Mouse (Mus musculus) heart, embryonic 13.5 days (tissue): Measurements from ENCODE around the gene Sf3b3. TPM values are rescaled to one million over a fixed set of nuclear protein-coding genes. Genes with fewer than 3 reads are reported as not detected.

Experiments used
- ATAC-seq: fragments of 200-750 bp; cut with Nextera tagmentation; 2 replicates; pipeline ENCODE4 v1.8.0; 2017; ENCODE audit warnings: moderate TSS enrichment; ENCODE audit not compliant: insufficient number of reproducible peaks, low FRiP score, low TSS enrichment; ENCODE audit errors: extremely low read depth
- H3K27ac ChIP-seq: fragments of 300-500 bp; sonication (generic); replicated peaks from 2 replicates; pipeline ENCODE4 v1.5.1; 2015; ENCODE audit warnings: moderate library complexity, mild to moderate bottlenecking, inconsistent platforms
- H3K27me3 ChIP-seq: fragments of 300-500 bp; sonication (generic); replicated peaks from 2 replicates; pipeline ENCODE4 v1.6.1; 2015; ENCODE audit warnings: mild to moderate bottlenecking, inconsistent platforms
- H3K36me3 ChIP-seq: fragments of 300-500 bp; sonication (generic); 2 replicates; pipeline ENCODE4 v1.6.1; 2015; ENCODE audit warnings: mild to moderate bottlenecking, inconsistent platforms
- H3K4me1 ChIP-seq: fragments of 300-500 bp; sonication (generic); 2 replicates; pipeline ENCODE4 v1.6.1; 2015; ENCODE audit warnings: inconsistent platforms
- H3K4me2 ChIP-seq: fragments of 300-500 bp; sonication (generic); 2 replicates; pipeline ENCODE4 v1.6.1; 2015; ENCODE audit warnings: inconsistent platforms, mild to moderate bottlenecking, moderate library complexity
- H3K4me3 ChIP-seq: fragments of 300-500 bp; sonication (generic); 2 replicates; pipeline ENCODE4 v1.5.1; 2015; ENCODE audit warnings: moderate library complexity, mild to moderate bottlenecking, inconsistent platforms
- H3K9ac ChIP-seq: fragments of 300-500 bp; sonication (generic); 2 replicates; pipeline ENCODE4 v1.6.1; 2015; ENCODE audit warnings: inconsistent platforms, mild to moderate bottlenecking, moderate library complexity
- H3K9me3 ChIP-seq: fragments of 300-500 bp; sonication (generic); 2 replicates; pipeline ENCODE4 v1.6.1; 2016; ENCODE audit warnings: inconsistent platforms
- WGBS: fragments of 180-500 bp; shearing (Covaris S2); methylation state at CpG from one replicate; pipeline ENCODE4 v1.1.7; 2015; ENCODE audit warnings: mixed read lengths; 5-methylcytosine and 5-hydroxymethylcytosine counted together
- polyA plus RNA-seq: library from polyadenylated mRNA; unstranded; fragments of >200 nt; fragmentation: Nextera tagmentation; extraction: Ambion mirVana; gene quantifications from 2 replicates; pipeline ENCODE4 v1.2.1, GENCODE M21; 2015

Sf3b3 gene
- polyA plus RNA-seq, 1 experiment from 2014 or later, result 76.9 TPM

DNA sequence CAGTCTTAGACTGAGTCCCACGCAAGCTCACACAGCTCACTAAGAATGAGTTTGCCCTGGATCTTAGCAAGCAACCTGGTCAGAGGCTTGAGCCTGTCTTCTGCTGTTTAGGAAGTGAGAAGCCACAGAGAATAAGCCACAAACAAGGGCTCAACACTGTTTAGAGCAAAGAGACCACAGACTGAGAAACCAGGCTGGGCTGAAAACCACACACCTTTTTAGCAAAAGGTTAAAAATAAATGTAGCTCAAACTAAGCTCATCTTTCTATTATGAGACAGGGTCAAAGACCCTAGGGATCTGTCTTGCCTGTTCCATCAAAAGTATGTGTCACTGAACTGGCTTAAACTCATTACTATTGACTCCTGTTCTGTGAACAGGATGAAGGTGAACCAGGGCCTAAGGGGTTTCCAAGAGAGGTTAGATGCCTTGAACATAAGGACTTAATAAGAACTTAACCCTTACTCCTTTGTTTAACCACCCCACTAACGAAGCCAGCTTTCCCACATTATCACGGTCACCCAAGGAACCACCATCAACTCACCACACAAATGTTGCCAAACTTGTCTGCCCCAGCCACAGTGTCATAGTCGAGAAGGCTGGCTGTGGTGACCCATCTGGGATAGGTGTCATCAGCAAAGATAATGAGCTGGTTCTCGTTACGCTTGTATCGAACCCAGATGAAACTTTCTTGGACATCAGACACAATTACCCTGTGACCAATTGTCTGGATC, 33.3 kb downstream of the Sf3b3 start:
- no peak overlapping the region for H3K4me2 ChIP-seq
- no peak for ATAC-seq
- H3K9ac ChIP-seq, result no peak overlapping the region
- no peak overlapping the region for H3K27ac ChIP-seq
- no peaks in the 10 kb centered on the region for H3K9me3 ChIP-seq
- no peaks in the 10 kb centered on the region for H3K27me3 ChIP-seq
- WGBS, result 89% methylated on average over 7 of the region's 7 CpGs
- H3K36me3 ChIP-seq, result peaks cover 94% of the 10 kb centered on the region
- H3K4me1 ChIP-seq, result peaks cover 37% of the 10 kb centered on the region
- no peak overlapping the region for H3K4me3 ChIP-seq

DNA sequence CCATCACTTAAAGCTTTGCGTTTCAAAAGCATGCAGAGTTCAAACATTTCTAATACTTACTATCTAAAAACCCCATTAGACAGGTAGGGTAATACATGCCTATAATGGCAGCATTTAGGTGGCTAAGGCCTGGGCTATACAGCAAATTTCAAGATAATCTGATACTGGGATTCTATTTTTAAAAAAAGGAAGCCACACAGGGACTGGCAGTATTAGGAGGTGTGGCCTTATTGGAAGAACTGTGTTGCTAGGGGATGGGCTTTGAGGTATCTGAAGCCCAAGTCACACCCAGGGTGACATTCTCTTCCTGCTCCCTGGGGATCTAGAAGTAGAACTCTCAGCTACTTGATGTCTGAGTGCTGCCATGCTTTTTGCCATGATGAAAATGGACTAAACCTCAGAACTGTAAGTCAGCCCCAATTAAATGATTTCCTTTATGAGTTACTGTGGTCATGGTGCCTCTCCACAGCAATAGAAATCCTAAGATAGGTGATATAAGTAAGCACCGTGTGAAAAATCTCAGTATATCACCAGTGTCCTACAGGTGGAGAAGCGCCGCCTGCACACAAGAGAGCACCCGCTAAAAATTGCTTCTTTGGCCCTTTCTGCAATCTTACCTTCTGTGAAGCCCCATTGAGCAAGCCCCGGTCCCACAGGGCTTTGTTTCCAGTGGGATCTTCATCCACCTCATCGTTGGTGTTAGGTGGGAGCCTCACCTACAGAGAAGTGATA, 34.1 kb downstream of the Sf3b3 start:
- no peak for ATAC-seq
- Histone ChIP-seq H3K4me3 (no peak overlapping the region), H3K27ac (no peak overlapping the region), H3K4me2 (no peak overlapping the region), H3K9ac (no peak overlapping the region), H3K27me3 (no peaks in the 10 kb centered on the region), H3K36me3 (peaks cover 87% of the 10 kb centered on the region), H3K4me1 (peaks cover 38% of the 10 kb centered on the region), H3K9me3 (no peaks in the 10 kb centered on the region)
- 93% methylated on average over 7 of the region's 7 CpGs for WGBS

DNA sequence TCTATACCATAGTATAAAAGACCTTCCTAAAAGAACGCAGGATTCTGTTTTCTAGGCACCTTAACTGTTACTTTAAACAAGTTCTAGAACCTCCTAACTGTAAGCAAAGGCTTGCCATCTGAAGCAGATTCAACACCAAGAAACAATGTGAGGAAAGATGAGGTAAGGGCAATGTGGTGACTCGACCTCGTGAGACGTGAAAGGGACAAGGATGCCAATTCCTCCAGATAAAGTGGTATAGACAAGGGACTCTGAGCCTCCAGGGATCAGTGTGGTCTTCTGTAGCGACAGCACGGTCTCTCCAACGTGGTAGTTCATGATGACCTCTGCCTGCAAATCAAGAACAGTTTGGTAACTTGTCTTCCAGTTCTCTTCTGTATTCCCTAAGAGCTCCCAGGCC, 34.8 kb downstream of the Sf3b3 start:
- Histone ChIP-seq H3K9me3 (no peaks in the 10 kb centered on the region), H3K36me3 (peaks cover 80% of the 10 kb centered on the region), H3K4me3 (no peak overlapping the region), H3K4me1 (peaks cover 35% of the 10 kb centered on the region), H3K27ac (no peak overlapping the region), H3K27me3 (no peaks in the 10 kb centered on the region), H3K9ac (no peak overlapping the region), H3K4me2 (no peak overlapping the region)
- 78% methylated on average over 7 of the region's 7 CpGs for WGBS
- no peak for ATAC-seq

DNA sequence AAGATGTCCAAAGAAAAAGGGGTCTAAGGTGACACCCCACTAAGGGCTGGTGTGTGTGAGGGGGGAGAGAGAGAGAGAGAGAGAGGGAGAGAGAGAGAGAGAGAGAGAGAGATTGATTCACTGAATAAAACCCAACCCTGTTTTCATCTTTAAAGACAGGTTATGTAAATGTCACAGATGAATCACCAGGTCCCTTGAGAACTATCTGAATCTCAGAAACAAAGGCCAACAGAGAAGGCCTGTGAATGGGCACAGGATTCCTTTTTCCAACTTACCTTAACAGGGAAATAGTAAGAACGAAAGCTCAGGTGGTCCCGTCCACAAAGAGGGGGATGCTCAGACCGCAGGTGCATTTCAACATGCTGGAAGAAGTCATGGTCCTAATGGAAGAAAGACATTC, 35.5 kb downstream of the Sf3b3 start:
- H3K4me3 ChIP-seq, result no peak overlapping the region
- peaks cover 33% of the 10 kb centered on the region for H3K4me1 ChIP-seq
- no peaks in the 10 kb centered on the region for H3K27me3 ChIP-seq
- ATAC-seq, result no peak
- no peaks in the 10 kb centered on the region for H3K9me3 ChIP-seq
- no peak overlapping the region for H3K9ac ChIP-seq
- peaks cover 73% of the 10 kb centered on the region for H3K36me3 ChIP-seq
- H3K27ac ChIP-seq, result no peak overlapping the region
- WGBS, result 90% methylated on average over 3 of the region's 3 CpGs
- H3K4me2 ChIP-seq, result no peak overlapping the region

DNA sequence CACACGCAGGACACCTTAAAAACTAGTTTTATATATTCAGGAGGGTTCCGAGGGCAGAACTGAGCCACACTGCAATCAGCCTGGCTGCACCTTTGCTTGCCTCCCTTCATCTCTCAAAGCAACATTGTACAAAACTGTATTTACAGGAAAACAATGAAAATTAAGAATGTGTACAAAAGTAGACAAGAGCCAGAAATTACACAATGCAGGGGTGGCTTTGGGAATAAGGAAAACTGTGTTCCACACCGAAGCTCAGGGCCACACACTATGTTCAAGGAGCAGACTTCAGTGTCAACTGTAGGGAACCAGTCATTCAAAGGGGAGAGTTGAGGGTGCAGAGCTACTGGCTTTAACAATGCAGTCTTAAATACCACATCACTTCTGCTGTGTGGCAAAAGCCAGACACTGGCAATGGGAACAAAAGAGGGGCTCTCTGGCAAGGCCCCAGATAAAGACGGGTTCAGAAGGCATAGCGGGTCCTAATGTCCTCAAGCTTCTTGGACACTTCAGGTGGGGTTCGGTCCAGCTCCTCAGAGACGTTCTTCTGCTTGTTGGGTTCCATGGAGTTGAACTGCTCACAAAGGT, 36.0 kb downstream of the Sf3b3 start:
- H3K9ac ChIP-seq, result no peak overlapping the region
- no peak for ATAC-seq
- peaks cover 32% of the 10 kb centered on the region for H3K4me1 ChIP-seq
- H3K4me2 ChIP-seq, result no peak overlapping the region
- H3K27me3 ChIP-seq, result no peaks in the 10 kb centered on the region
- H3K4me3 ChIP-seq, result no peak overlapping the region
- 89% methylated on average over 7 of the region's 7 CpGs for WGBS
- H3K9me3 ChIP-seq, result no peaks in the 10 kb centered on the region
- peaks cover 67% of the 10 kb centered on the region for H3K36me3 ChIP-seq
- H3K27ac ChIP-seq, result peak overlapping the region; percentile 38

DNA sequence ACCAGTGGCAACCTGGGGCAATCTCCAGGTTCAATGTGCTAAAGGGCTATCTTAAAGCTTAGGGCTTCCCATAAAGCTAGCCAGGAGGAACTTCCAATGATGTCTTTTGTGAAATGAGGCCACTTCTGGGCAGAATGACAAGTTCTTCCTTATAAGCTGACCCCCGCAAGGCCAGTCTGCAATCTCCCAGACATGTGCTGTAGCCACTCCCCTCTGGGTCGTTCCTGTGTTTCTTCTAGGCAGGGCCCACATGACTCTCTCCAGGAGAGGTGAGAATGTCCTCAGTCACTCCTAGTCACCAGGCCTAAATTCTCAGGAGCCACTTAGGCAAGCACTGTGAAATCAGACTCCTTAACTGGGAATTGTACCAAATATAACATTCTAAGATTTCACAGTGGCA, 36.8 kb downstream of the Sf3b3 start:
- Histone ChIP-seq H3K4me1 (peaks cover 32% of the 10 kb centered on the region), H3K36me3 (peaks cover 60% of the 10 kb centered on the region), H3K9me3 (no peaks in the 10 kb centered on the region), H3K4me2 (no peak overlapping the region), H3K27ac (peak overlapping the region; percentile 38), H3K4me3 (no peak overlapping the region), H3K27me3 (no peaks in the 10 kb centered on the region), H3K9ac (no peak overlapping the region)
- ATAC-seq, result no peak
- 19% methylated on average over 2 of the region's 2 CpGs for WGBS

DNA sequence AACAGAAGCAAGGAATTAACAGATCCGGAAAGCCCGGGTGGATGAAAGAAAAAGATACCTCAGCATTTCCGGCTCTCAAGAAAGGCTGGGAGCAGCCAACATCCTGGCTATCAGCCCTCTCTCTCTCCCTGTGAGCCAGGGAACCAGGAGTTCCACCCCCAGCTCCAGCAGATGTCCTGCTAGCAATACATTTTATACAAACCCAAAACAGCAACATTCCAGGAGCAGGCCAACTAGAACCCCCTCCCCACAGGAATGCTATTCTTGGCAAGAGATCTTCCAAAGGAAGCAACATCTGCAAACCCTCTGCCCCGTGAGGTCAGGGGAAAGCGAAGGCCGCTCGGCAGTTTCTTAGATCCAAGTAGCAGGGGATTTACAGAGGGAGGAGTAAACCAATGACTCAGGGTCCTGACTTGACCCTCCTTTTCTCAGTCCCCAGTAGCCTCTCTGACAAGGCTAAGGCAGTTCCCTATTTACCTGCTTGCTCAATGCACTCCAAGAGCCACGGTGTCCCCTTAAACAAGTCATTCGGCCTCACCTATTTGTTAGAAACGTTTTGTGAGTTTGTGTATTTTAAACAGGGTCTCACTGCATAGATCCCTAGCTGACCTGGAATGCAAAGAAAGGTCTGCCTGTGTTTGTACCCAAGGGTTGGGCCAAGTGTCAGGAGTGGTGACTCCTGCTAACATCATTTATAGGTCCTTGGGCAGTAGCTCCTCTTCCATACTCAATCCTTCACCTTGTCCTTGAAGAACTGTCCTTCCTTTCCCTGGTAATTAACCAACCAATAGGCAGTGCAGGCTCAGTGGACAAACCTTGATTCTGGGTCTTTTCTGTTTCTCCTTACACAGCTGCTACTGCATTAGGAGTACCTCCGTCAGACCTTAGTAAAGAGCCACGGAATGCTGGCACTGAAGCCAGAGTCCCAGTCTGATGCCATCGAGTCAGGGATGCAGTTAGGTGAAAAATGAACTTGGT, 37.8 kb downstream of the Sf3b3 start:
- H3K4me3 ChIP-seq, result no peak overlapping the region
- H3K4me1 ChIP-seq, result peaks cover 32% of the 10 kb centered on the region
- no peak overlapping the region for H3K4me2 ChIP-seq
- H3K27me3 ChIP-seq, result no peaks in the 10 kb centered on the region
- H3K9me3 ChIP-seq, result no peaks in the 10 kb centered on the region
- H3K9ac ChIP-seq, result peak overlapping the region; percentile 6; the same call in 1 of the 2 replicates
- no peak for ATAC-seq
- peak overlapping the region; percentile 38 for H3K27ac ChIP-seq
- WGBS, result 45% methylated on average over 13 of the region's 13 CpGs
- peaks cover 50% of the 10 kb centered on the region for H3K36me3 ChIP-seq

DNA sequence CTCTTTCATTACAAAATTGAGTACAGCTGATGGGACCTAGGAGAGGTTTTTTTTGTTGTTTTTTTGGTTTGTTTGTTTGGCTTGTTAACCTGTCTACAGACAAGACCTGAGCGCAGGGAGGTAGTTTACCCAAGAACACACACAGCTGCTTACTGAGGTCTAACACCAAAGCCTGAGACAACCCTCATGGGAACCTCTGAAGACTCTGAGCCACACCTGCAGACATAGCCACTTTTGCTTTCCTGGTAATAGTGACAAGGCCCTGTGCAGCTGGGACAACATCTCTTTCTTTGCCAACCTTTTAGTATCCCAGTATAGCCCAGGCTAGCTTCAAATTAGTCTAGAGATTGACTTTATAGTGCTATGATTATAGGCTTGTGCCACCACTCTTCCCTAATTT, 40.4 kb downstream of the Sf3b3 start:
- Histone ChIP-seq H3K4me2 (no peak overlapping the region), H3K4me1 (peaks cover 32% of the 10 kb centered on the region), H3K36me3 (peaks cover 23% of the 10 kb centered on the region), H3K27ac (no peak overlapping the region), H3K9ac (no peak overlapping the region), H3K27me3 (no peaks in the 10 kb centered on the region), H3K4me3 (no peak overlapping the region), H3K9me3 (no peaks in the 10 kb centered on the region)
- no peak for ATAC-seq
- WGBS, result 89% methylated on average over 1 of the region's 1 CpGs

DNA sequence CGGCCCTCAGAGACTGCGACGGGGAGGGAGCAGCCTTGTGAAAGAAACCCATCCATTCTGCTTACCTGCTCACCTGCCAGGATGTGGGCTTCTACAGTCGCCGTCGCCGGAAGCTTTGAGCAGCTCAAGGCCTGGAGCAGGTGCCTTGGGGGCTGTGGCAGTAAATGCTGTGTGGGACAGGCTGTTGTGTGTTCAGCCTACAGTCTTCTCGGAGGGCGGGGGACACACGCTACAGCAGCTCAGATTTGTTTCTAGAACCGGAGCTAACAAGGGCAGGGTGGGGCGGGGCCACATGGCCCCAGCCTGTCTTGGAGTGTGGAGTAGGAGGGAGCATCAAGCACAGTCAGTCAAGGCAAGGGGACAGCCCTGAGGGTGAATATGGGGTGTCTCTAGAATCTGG, 40.9 kb downstream of the Sf3b3 start, which contains the start of gene Il34:
Gene Il34, minus strand, starts transcription at position 256 of the 400 bp plus-strand sequence.
- H3K27me3 ChIP-seq, result no peaks in the 10 kb centered on the region
- peaks cover 31% of the 10 kb centered on the region for H3K4me1 ChIP-seq
- ATAC-seq, result no peak
- H3K9ac ChIP-seq, result no peak within 1 kb of the TSS
- no peak within 1 kb of the TSS for H3K4me3 ChIP-seq
- 28% methylated on average over 12 of the region's 12 CpGs for WGBS
- no peak within 1 kb of the TSS for H3K27ac ChIP-seq
- H3K36me3 ChIP-seq, result peaks cover 18% of the 10 kb centered on the region
- peak within 1 kb of the TSS; percentile 32 for H3K4me2 ChIP-seq
- no peaks in the 10 kb centered on the region for H3K9me3 ChIP-seq

DNA sequence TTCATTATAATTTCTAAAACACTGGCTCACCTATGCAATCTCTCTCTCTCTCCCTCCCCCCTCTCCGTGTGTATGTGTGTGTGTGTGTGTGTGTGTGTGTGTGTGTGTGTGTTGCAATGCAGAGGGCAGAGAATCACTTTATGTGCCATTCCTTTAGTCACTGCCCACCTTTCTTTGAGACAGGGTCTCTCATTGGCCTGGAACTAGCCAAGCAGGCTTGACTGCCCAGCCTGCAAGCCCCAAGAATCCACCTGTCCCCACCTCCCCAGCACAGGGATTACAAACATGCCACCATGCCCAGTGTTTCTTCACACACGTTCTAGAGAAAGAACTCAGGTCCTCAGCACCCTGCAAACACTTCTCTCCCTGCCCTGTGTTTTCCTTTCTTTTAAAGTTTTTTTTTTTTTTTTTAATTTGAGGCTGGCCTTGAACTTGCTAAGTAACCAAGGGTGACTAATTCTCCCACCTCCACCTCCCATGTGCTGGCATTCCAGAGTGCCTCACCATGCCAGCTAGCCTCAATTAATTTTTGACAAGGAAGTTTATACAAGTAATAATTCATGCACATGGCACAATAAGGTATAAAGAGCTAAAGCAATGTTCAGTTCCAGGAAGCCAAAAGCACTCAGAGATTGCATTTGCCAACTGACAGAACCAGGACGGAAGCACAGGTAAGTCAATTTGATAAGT, 41.6 kb downstream of the Sf3b3 start:
- 54% methylated on average over 3 of the region's 3 CpGs for WGBS
- Histone ChIP-seq H3K9me3 (no peaks in the 10 kb centered on the region), H3K4me3 (no peak overlapping the region), H3K27me3 (no peaks in the 10 kb centered on the region), H3K4me1 (peaks cover 24% of the 10 kb centered on the region), H3K9ac (no peak overlapping the region), H3K36me3 (peaks cover 11% of the 10 kb centered on the region), H3K4me2 (no peak overlapping the region), H3K27ac (no peak overlapping the region)
- ATAC-seq, result no peak
